Mouse (Mus musculus) retina, postnatal 1 day (tissue): ENCODE data around the gene Ccdc74a.

ENCODE experiments used
- DNase-seq: peaks from one replicate; pipeline ENCODE4 v3.0.0-alpha.2; 2012

Ccdc74a gene

GRCm38 (mm10) chr16:17642311-17642710, 4.0 kb upstream of the Ccdc74a start:
- no peak for DNase-seq

GRCm38 (mm10) chr16:17643437-17643990, 2.8 kb upstream of the Ccdc74a start:
- DNase-seq, result no peak

GRCm38 (mm10) chr16:17647156-17647555, 886 bp downstream of the Ccdc74a start:
- no peak for DNase-seq

GRCm38 (mm10) chr16:17647566-17648340, 1.5 kb downstream of the Ccdc74a start:
- DNase-seq, result no peak

- DNase-seq, result no peak
Measured at GRCm38 (mm10) chr16:17649925-17650605, 3.8 kb downstream of the Ccdc74a start.

- DNase-seq, result no peak
Measured at GRCm38 (mm10) chr16:17650711-17651110, 4.4 kb downstream of the Ccdc74a start.

- no peak for DNase-seq
Measured at GRCm38 (mm10) chr16:17652607-17653006, 6.3 kb downstream of the Ccdc74a start.

- no peak for DNase-seq
Measured at GRCm38 (mm10) chr16:17653601-17654000, 7.3 kb downstream of the Ccdc74a start.

GRCm38 (mm10) chr16:17654188-17654795, 8.0 kb downstream of the Ccdc74a start:
- DNase-seq, result no peak

GRCm38 (mm10) chr16:17656212-17656871, 10.1 kb downstream of the Ccdc74a start:
- no peak for DNase-seq

- no peak for DNase-seq
Measured at GRCm38 (mm10) chr16:17665568-17665967, 19.3 kb downstream of the Ccdc74a start.

GRCm38 (mm10) chr16:17669886-17670285, 23.6 kb downstream of the Ccdc74a start:
- DNase-seq, result no peak

- no peak for DNase-seq
Measured at GRCm38 (mm10) chr16:17694860-17695259, 48.6 kb downstream of the Ccdc74a start.
